Mouse (Mus musculus): ENCODE data around the gene Zfp536.

- TF ChIP-seq CTCF (IDR thresholded peaks at IDR 0.05; ENCODE audit: control insufficient read depth, insufficient read depth, low read length) (no peak), POLR2A (IDR thresholded peaks at IDR 0.05; ENCODE audit: borderline replicate concordance, control insufficient read depth, low read depth, low read length) (no peak)
These were observed 36.5 kb upstream of the Zfp536 start for GRCm38 (mm10) chr7:37809908-37810307.
